Mouse (Mus musculus) CH12.LX (cell line): ENCODE data around the gene Cpt1a. TPM values are rescaled to one million over a fixed set of nuclear protein-coding genes. Genes with fewer than 3 reads are reported as not detected.

Experiments
- DNase-seq: peaks from one replicate; pipeline ENCODE4 v3.0.0-alpha.2; 2013; ENCODE audit errors: extremely low read depth
- H3K27ac ChIP-seq: 2 replicates; pipeline ENCODE4 v1.5.1; 2012; ENCODE audit warnings: low read depth, mild to moderate bottlenecking, control low read depth, moderate library complexity; ENCODE audit not compliant: insufficient read depth
- H3K27me3 ChIP-seq: replicated peaks from 2 replicates; pipeline ENCODE3; 2012; ENCODE audit warnings: inconsistent platforms
- H3K36me3 ChIP-seq, 2 experiments: replicated peaks in 1 of 2; 2 replicates each; pipeline versions ENCODE3 to v1.6.1; 2012; ENCODE audit warnings: inconsistent platforms in 1 of 2, low read length in 1 of 2, mild to moderate bottlenecking in 1 of 2, mixed read lengths in 1 of 2, moderate library complexity in 1 of 2; ENCODE audit not compliant: control insufficient read depth in 1 of 2, insufficient read depth in 1 of 2
- H3K4me1 ChIP-seq, 2 experiments: 2 replicates each; pipeline ENCODE4 v1.6.1; 2012; ENCODE audit warnings: inconsistent platforms in 1 of 2, moderate library complexity in 1 of 2; ENCODE audit not compliant: insufficient read depth in 2 of 2, control insufficient read depth in 1 of 2
- H3K4me2 ChIP-seq: 2 replicates; pipeline ENCODE4 v1.6.1; 2012; ENCODE audit warnings: low read depth, mild to moderate bottlenecking, control low read depth; ENCODE audit not compliant: poor library complexity, insufficient read depth, severe bottlenecking
- H3K4me3 ChIP-seq, 3 experiments: fragments of 150-350 bp in 1 of 3; sonication (generic) in 1 of 3; replicated peaks in 1 of 3; 2 replicates each; pipeline versions ENCODE3 to v1.5.1; 2011 to 2012; ENCODE audit warnings: low read depth in 2 of 3, low read length in 2 of 3, mild to moderate bottlenecking in 2 of 3, moderate library complexity in 2 of 3, control low read depth in 1 of 3, improper control_type of control experiment in 1 of 3, inconsistent platforms in 1 of 3, mixed read lengths in 1 of 3; ENCODE audit not compliant: poor library complexity in 1 of 3
- H3K79me2 ChIP-seq: replicated peaks from 2 replicates; pipeline ENCODE4 v1.6.1; 2012; ENCODE audit warnings: mild to moderate bottlenecking, moderate library complexity; ENCODE audit not compliant: control insufficient read depth, poor library complexity, insufficient read depth, severe bottlenecking; ENCODE audit errors: extremely low read depth
- H3K9ac ChIP-seq: 2 replicates; pipeline ENCODE4 v1.6.1; 2012; ENCODE audit warnings: low read depth, mild to moderate bottlenecking, control low read depth, moderate library complexity; ENCODE audit not compliant: insufficient read depth
- H3K9me3 ChIP-seq: replicated peaks from 2 replicates; pipeline ENCODE3; 2012; ENCODE audit warnings: low read length, inconsistent platforms, mixed read lengths
- BHLHE40 ChIP-seq: IDR thresholded peaks from 2 replicates; pipeline ENCODE4 v1.6.1; 2011; ENCODE audit warnings: mild to moderate bottlenecking, low read depth, low read length, improper control_type of control experiment
- CHD1 ChIP-seq: IDR thresholded peaks from 2 replicates; pipeline ENCODE4 v1.6.1; 2012; ENCODE audit warnings: low read depth, low read length, improper control_type of control experiment, inconsistent platforms
- CHD2 ChIP-seq: IDR thresholded peaks from 2 replicates; pipeline ENCODE4 v1.6.1; 2011; ENCODE audit warnings: low read length, improper control_type of control experiment
- CTCF ChIP-seq, 2 experiments: IDR thresholded peaks in 1 of 2; conservative IDR thresholded peaks in 1 of 2; 2 replicates each; pipeline ENCODE4 v1.5.1; 2011 to 2012; ENCODE audit warnings: low read depth in 2 of 2, low read length in 2 of 2, improper control_type of control experiment in 1 of 2, inconsistent platforms in 1 of 2, mild to moderate bottlenecking in 1 of 2, moderate library complexity in 1 of 2
- EP300 ChIP-seq: IDR thresholded peaks from 2 replicates; pipeline ENCODE4 v1.6.1; 2011; ENCODE audit warnings: low read length, improper control_type of control experiment
- GABPA ChIP-seq: IDR thresholded peaks from 2 replicates; pipeline ENCODE4 v1.6.1; 2012; ENCODE audit warnings: low read depth, low read length, improper control_type of control experiment, inconsistent platforms; ENCODE audit not compliant: insufficient replicate concordance
- HCFC1 ChIP-seq: IDR thresholded peaks from 2 replicates; pipeline ENCODE4 v1.6.1; 2012; ENCODE audit warnings: low read depth, mild to moderate bottlenecking, inconsistent platforms, low read length, improper control_type of control experiment
- KAT2A ChIP-seq: IDR thresholded peaks from 2 replicates; pipeline ENCODE4 v1.6.1; 2012; ENCODE audit warnings: low read length, improper control_type of control experiment, inconsistent platforms; ENCODE audit not compliant: insufficient replicate concordance
- MAX ChIP-seq: IDR thresholded peaks from 2 replicates; pipeline ENCODE4 v1.6.1; 2011; ENCODE audit warnings: low read length, improper control_type of control experiment
- MAZ ChIP-seq: IDR thresholded peaks from 2 replicates; pipeline ENCODE4 v1.6.1; 2012; ENCODE audit warnings: low read depth, mild to moderate bottlenecking, inconsistent platforms, low read length, improper control_type of control experiment, moderate library complexity
- MEF2A ChIP-seq: IDR thresholded peaks from 2 replicates; pipeline ENCODE4 v1.6.1; 2014; ENCODE audit warnings: low read depth, mild to moderate bottlenecking, inconsistent platforms, low read length, improper control_type of control experiment, borderline replicate concordance
- MYC ChIP-seq: IDR thresholded peaks from 2 replicates; pipeline ENCODE4 v1.6.1; 2011; ENCODE audit warnings: low read depth, mild to moderate bottlenecking, improper control_type of control experiment, low read length
- NELFE ChIP-seq: IDR thresholded peaks from 2 replicates; pipeline ENCODE4 v1.6.1; 2011; ENCODE audit warnings: low read depth, low read length, improper control_type of control experiment
- PAX5 ChIP-seq: IDR thresholded peaks from 2 replicates; pipeline ENCODE4 v1.6.1; 2012; ENCODE audit warnings: low read length, inconsistent platforms, mixed read lengths
- POLR2AphosphoS2 ChIP-seq: IDR thresholded peaks from 2 replicates; pipeline ENCODE4 v1.6.1; 2011; ENCODE audit warnings: low read depth, low read length, improper control_type of control experiment
- RAD21 ChIP-seq: IDR thresholded peaks from 2 replicates; pipeline ENCODE4 v1.6.1; 2011; ENCODE audit warnings: low read depth, mild to moderate bottlenecking, low read length, improper control_type of control experiment, moderate library complexity
- TBP ChIP-seq: conservative IDR thresholded peaks from 2 replicates; pipeline ENCODE4 v1.6.1; 2011; ENCODE audit warnings: low read depth, low read length, improper control_type of control experiment
- TCF12 ChIP-seq: IDR thresholded peaks from 2 replicates; pipeline ENCODE4 v1.6.1; 2014; ENCODE audit warnings: low read depth, mild to moderate bottlenecking, inconsistent platforms, low read length, improper control_type of control experiment
- UBTF ChIP-seq: IDR thresholded peaks from 2 replicates; pipeline ENCODE4 v1.6.1; 2012; ENCODE audit warnings: low read depth, mild to moderate bottlenecking, inconsistent platforms, low read length, improper control_type of control experiment, moderate library complexity
- USF1 ChIP-seq: IDR thresholded peaks from 2 replicates; pipeline ENCODE4 v1.6.1; 2014; ENCODE audit warnings: low read depth, mild to moderate bottlenecking, inconsistent platforms, low read length, improper control_type of control experiment
- USF2 ChIP-seq: conservative IDR thresholded peaks from 2 replicates; pipeline ENCODE4 v1.6.1; 2011; ENCODE audit warnings: low read depth, low read length, improper control_type of control experiment
- ZKSCAN1 ChIP-seq: IDR thresholded peaks from 2 replicates; pipeline ENCODE4 v1.6.1; 2012; ENCODE audit warnings: low read depth, inconsistent platforms, low read length, improper control_type of control experiment, borderline replicate concordance
- ZNF384 ChIP-seq: IDR thresholded peaks from 2 replicates; pipeline ENCODE4 v1.6.1; 2012; ENCODE audit warnings: low read depth, low read length, improper control_type of control experiment, inconsistent platforms
- dilution Hi-C: fragments of 300-500 bp; cut with MboI; formaldehyde crosslinking; loops from 2 replicates; pipeline ENCODE4 v1.14.3; 2020; ENCODE audit warnings: low sequenced_read_pairs; ENCODE audit not compliant: extremely low pct_unique_long_range_greater_than_20kb, extremely low pct_ligation_motif_present
- in situ Hi-C: fragments of 300-500 bp; cut with MboI; formaldehyde crosslinking; loops from 3 replicates; pipeline ENCODE4 v1.14.3; 2019; ENCODE audit warnings: low sequenced_read_pairs, low pct_ligation_motif_present, low pct_unique_long_range_greater_than_20kb, mixed read lengths
- polyA plus RNA-seq: library from polyadenylated mRNA; unstranded; fragments of >175 nt; gene quantifications from 2 replicates; pipeline ENCODE4 v1.2.1, GENCODE M21; 2012; ENCODE audit warnings: low read depth; ENCODE audit not compliant: insufficient read length
- total RNA-seq, 2 experiments: library from RNA; depleted of rRNA; stranded (reverse); fragments of 300-350 nt in 1 of 2; fragments of >200 nt in 1 of 2; gene quantifications; 2 replicates each; pipeline ENCODE4 v1.2.3; 2012 to 2014

Cpt1a gene
- total and polyA plus RNA-seq, 3 experiments: 0.81 to 4.5 (median 2.6) TPM

GRCm38 (mm10) chr19:3375945-3376495 lies 53.9 kb downstream of the Cpt1a start:
- in situ Hi-C loops: no loop called here

GRCm38 (mm10) chr19:3376966-3377715 lies 55.0 kb downstream of the Cpt1a start:
- H3K4me2 ChIP-seq: no peak overlapping the region
- H3K4me1 ChIP-seq: no peaks in the 10 kb centered on the region
- no peaks in the 10 kb centered on the region for H3K9me3 ChIP-seq
- dilution Hi-C loops: no loop called here
- no peaks in the 10 kb centered on the region for H3K27me3 ChIP-seq
- no peak overlapping the region for H3K4me3 ChIP-seq
- no peak overlapping the region for H3K9ac ChIP-seq
- in situ Hi-C loops: no loop called here
- H3K27ac ChIP-seq: no peak overlapping the region
- no peak for DNase-seq
- peaks cover 4 to 5% of the 10 kb centered on the region in 2 experiments for H3K36me3 ChIP-seq
- H3K79me2 ChIP-seq: no peaks in the 10 kb centered on the region
- TF ChIP-seq CHD2: no peak
- TF ChIP-seq ZNF384: no peak
- TF ChIP-seq HCFC1: no peak
- TF ChIP-seq BHLHE40: no peak
- no peak for TF ChIP-seq RAD21
- no peak for TF ChIP-seq MAX
- no peak for TF ChIP-seq USF2
- TF ChIP-seq MAZ: no peak
- TF ChIP-seq EP300: no peak
- no peak for TF ChIP-seq PAX5
- TF ChIP-seq CHD1: no peak
- TF ChIP-seq, all 38 proteins: peak for 0

More at GRCm38 (mm10) chr19:3375945-3376495, 53.9 kb downstream of the Cpt1a start:
- dilution Hi-C loops: no loop called here
- H3K27ac ChIP-seq: no peak overlapping the region
- H3K9ac ChIP-seq: no peak overlapping the region
- H3K36me3 ChIP-seq: peaks cover 6 to 7% of the 10 kb centered on the region in 2 experiments
- H3K4me1 ChIP-seq: no peaks in the 10 kb centered on the region
- TF ChIP-seq TCF12 (no peak), RAD21 (no peak), MAX (no peak), CHD2 (no peak), NELFE (no peak), MEF2A (no peak), USF1 (no peak), MYC (no peak), CTCF (conservative IDR thresholded peaks at IDR 0.05 in 1 of 2, IDR thresholded peaks at IDR 0.05 in 1 of 2; ENCODE audit: low read depth in 2 of 2, low read length in 2 of 2) (no peak), USF2 (no peak), TBP (no peak), UBTF (no peak), CHD1 (no peak), GABPA (no peak), POLR2AphosphoS2 (no peak), BHLHE40 (no peak), ZKSCAN1 (no peak), HCFC1 (no peak), KAT2A (no peak)
- H3K4me3 ChIP-seq: no peak overlapping the region
- no peaks in the 10 kb centered on the region for H3K27me3 ChIP-seq
- H3K79me2 ChIP-seq: no peaks in the 10 kb centered on the region
- no peak overlapping the region for H3K4me2 ChIP-seq
- no peaks in the 10 kb centered on the region for H3K9me3 ChIP-seq
- DNase-seq: no peak
